Mouse (Mus musculus) v-Abl transformed pro-B cells (cell line): ENCODE results near the gene Isoc2a.

Experiments
- in situ Hi-C, 2 experiments: fragments of 400-800 bp; cut with MboI; formaldehyde crosslinking; loops; one replicate each; pipeline ENCODE4 v1.15.1; 2025; ENCODE audit not compliant: unreplicated experiment in 2 of 2

Isoc2a gene

GRCm38 (mm10) chr7:4876753-4877221, at the start of gene Isoc2a:
Gene Isoc2a, plus strand, starts transcription at chr7:4877153.
- in situ Hi-C loops: no loop called here

GRCm38 (mm10) chr7:4830476-4830875, 46.5 kb upstream of the Isoc2a start:
- in situ Hi-C loops: loop anchor here in 1 of 2 experiments (25.0 kb wide), 1 partner anchor 457 kb away; no protein-coding TSS in a partner anchor

- in situ Hi-C loops: loop anchor here in 1 of 2 experiments (25.0 kb wide), 1 partner anchor 452 kb away; no protein-coding TSS in a partner anchor
These were observed 41.2 kb upstream of the Isoc2a start for GRCm38 (mm10) chr7:4835631-4836327.

GRCm38 (mm10) chr7:4836351-4836792, 40.6 kb upstream of the Isoc2a start:
- in situ Hi-C loops: loop anchor here in 1 of 2 experiments (25.0 kb wide), 1 partner anchor 451 kb away; no protein-coding TSS in a partner anchor

DNA sequence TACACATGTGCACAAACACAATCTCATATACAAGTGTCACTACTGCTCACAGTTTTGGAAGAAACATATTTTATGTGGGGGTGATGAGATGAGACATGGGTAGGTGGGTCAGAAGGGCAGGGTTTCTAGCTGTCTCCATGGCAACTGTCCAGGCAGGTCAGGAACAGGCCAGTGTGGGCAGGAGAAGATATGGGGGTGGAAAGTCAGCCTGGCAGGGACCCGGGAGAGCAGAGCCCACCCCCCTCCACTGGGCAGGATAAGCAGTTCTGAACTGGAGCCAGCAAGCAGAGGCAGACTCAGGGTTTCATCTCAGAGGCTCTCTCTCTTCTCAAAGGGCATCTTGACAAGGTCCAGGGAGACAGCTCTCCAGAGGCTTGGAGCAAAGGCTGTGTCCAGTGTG, 39.3 kb upstream of the Isoc2a start:
- in situ Hi-C loops: loop anchor here in 1 of 2 experiments (25.0 kb wide), 1 partner anchor 450 kb away; no protein-coding TSS in a partner anchor

DNA sequence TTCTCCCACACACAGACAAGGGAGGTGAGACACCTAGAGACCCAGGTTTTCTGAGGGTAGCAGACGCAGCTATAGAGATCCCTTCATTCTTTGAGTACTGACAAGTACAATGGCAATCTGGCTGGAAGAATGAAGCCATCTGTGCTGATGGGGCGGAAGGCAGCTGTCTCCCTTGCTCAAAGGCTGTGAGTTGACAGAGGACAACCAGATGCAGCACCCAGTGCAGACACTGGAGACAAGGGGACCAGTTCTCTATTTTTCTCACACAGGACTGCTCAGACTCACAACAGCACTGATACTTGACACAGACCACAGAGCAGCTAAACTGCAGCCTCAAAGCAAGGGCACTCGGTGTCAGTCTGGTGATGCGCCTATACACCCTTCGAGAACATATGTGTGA, 34.9 kb upstream of the Isoc2a start:
- in situ Hi-C loops: loop anchor here in 1 of 2 experiments (25.0 kb wide), 1 partner anchor 445 kb away; no protein-coding TSS in a partner anchor

DNA sequence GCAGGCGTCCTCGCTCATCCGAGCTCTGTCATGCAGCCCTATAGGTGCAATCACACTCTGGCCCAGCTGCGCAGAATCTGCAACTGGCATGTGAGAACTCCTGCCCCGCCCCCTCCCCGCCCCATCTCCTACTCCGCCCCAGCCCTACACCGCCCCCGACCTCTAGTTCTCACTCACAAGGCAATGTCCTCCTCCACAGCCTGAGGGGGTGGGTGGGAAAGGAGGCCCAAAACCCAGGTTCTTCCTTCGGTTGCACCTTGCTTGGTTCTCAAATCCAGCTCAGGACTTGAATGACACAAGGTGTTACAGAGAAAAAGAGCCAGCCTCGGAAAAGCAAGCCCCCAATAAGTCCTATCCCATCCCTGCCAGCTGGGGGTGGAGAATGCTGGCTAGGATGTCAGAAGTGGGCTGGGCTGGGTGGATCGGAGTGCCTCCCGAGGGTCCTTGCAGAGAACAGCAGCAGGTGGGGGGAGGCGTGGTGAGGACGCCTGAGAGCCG, 34.3 kb upstream of the Isoc2a start:
- in situ Hi-C loops: loop anchor here in 1 of 2 experiments (25.0 kb wide), 1 partner anchor 445 kb away; no protein-coding TSS in a partner anchor

- in situ Hi-C loops: loop anchor here in 1 of 2 experiments (25.0 kb wide), 1 partner anchor 444 kb away; no protein-coding TSS in a partner anchor
These were observed 33.2 kb upstream of the Isoc2a start for GRCm38 (mm10) chr7:4843604-4844244.

DNA sequence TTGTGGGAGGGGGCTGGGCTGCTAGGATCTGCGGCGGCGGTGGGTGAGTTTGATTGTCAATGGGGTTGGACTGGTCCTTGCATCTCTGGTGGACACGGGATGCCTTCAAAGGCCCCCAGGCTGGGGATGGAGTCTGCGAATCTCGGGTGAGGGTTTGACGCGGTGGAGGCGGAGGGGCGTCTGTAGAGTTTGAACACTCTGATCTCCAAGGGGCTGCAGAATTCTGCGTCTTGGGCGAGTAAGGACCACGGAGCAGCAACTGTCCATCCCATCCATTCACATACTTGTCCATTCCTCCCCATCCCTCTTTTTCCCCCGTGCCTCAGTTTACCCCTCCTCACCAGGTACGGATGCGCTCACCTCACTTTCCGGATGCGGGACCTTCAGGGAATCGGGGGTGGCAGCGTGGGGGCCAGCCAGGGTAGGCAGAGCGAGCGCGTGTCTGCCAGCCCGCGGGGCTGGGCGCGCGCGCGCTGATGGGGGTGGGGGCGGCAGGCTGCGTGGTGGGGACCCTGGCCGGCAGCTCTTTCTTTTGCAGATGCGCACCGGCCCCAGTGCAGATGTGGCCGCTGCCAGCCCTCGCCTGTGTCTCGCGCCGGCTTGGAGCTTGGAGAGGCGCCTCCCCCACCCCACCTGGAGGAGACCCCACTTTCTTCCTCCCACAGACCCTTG, 32.6 kb upstream of the Isoc2a start, which contains the start of gene Shisa7:
Shisa7 (minus strand) TSS at position 452 of the 672 bp plus-strand sequence.
- in situ Hi-C loops: loop anchor here in 1 of 2 experiments (25.0 kb wide), 1 partner anchor 443 kb away; no protein-coding TSS in a partner anchor

DNA sequence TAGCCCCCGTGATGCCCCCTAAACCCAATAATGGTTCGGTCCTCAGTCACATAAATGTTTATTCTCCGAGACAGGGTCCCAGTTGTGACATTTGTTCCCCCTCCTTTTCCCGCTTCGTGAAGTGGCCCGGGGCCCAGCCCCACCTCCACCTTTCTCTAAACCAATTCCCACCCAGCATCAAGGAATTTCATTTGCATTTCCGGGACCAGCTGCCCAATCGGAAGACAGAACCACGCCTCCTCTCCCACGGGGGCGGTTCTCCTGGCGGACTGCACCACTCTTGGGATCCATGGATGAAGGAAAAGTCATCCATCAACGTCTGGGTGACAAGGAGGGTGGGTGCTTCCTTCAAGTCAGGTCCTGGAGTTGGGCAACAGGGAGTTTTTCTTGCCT, 32.0 kb upstream of the Isoc2a start:
- in situ Hi-C loops: loop anchor here in 1 of 2 experiments (25.0 kb wide), 1 partner anchor 442 kb away; no protein-coding TSS in a partner anchor

DNA sequence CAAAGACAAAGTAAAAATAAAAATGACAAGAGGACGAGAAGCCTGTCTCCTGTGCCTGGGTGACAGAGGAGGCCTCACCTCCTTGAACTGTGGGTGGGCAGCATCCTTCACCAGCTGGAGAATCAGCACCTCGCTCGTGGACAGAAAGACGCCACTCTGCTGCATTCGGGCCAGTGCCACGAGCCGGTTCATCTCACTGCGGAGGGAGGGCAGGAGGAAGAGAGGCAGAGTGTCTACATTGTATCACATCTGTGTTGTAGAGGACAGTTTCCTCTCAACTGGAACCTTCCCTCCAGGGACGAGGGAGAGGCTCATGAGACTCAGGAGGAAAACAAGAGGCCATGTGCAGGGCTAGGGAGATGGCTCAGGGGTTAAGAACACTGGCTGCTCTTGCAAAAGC, 27.6 kb upstream of the Isoc2a start:
- in situ Hi-C loops: loop anchor here in 1 of 2 experiments (25.0 kb wide), 1 partner anchor 438 kb away; no protein-coding TSS in a partner anchor

- in situ Hi-C loops: no loop called here
These were observed 26.2 kb upstream of the Isoc2a start for GRCm38 (mm10) chr7:4850621-4851314.

DNA sequence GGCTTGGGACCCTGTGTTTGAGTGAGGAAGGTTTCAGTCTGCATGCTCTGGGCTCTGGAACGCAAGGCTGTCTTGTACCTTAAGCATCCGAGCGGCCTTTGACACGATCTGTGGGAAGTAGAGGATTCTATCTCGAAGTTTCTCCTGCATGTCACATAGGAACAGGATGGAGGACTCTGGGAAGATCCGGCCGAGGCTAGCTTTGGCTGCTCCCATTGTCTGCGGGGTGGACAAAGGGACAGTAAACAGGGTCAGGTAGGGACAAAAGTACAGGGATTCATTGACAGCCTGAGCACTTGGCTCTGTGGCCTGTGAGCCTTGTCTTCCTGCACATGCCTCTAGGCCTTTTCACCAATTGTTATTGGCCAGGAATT, 25.7 kb upstream of the Isoc2a start:
- in situ Hi-C loops: no loop called here

GRCm38 (mm10) chr7:4853613-4854012, 23.3 kb upstream of the Isoc2a start:
- in situ Hi-C loops: no loop called here

DNA sequence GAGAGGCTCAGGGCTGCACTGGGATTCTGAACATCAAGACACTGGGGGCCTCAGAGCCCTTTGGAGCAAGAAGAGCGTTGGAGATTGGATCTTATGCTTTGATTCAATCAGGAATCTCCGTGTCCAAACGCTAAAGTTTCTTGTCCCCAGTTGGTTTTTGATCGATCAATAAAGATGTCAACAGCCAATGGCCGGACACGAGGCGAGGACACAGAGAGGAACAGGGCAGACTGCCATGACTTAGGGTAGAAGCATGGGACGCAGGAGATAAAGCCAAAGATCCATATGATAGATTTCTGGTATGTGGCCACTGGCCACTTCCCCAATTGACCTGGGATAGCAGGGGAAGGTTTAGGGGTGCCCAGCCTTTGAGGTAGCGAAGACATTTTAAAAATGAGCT, 20.4 kb upstream of the Isoc2a start:
- in situ Hi-C loops: no loop called here

GRCm38 (mm10) chr7:4857321-4857720, 19.6 kb upstream of the Isoc2a start:
- in situ Hi-C loops: no loop called here

GRCm38 (mm10) chr7:4859418-4859978, 17.5 kb upstream of the Isoc2a start:
- in situ Hi-C loops: no loop called here

DNA sequence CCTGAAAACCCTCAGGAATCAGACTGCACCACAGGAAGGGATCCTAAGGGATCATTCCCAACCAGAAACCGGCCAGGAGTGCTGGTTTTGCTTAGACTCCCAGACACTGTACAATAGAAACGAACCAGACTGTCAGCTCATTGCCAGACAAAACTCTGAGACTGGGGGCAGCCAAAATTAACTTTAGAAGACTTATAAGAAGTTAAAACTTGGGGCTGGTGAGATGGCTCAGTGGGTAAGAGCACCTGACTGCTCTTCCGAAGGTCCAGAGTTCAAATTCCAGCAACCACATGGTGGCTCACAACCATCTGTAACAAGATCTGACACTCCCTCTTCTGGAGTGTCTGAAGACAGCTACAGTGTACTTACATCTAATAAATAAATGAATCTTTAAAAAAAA, 16.0 kb upstream of the Isoc2a start:
- in situ Hi-C loops: loop anchor here in 1 of 2 experiments (5.0 to 10.0 kb wide), 2 partner anchors 81 to 306 kb away; no protein-coding TSS in a partner anchor

DNA sequence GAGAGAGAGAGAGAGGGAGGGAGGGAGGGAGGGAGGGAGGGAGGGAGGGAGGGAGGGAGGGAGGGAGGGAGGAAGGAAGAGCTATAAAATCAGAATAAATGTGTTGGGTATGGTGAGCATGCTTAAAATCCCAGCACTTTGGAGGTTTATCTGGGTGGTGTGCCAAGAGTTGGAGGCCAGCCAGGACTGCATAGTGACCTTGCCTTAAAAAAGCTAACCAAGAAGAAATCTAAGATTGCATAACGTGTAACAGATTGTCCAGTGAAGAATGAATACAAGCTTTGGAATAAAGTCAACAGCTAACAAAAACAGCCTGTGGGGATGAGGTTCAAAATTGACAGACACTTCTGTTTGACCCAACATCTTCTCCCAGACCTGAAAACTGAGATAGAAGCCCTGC, 13.9 kb upstream of the Isoc2a start:
- in situ Hi-C loops: loop anchor here in 1 of 2 experiments (5.0 to 10.0 kb wide), 2 partner anchors 79 to 308 kb away; no protein-coding TSS in a partner anchor
